Mouse (Mus musculus): Measurements from ENCODE around the gene Hprt.

GRCm38 (mm10) chrX:52949713-52950112, 38.2 kb upstream of the Hprt start:
- TF ChIP-seq GATA1 (IDR thresholded peaks at IDR 0.05; ENCODE audit: low read length), result no peak
- no peak for TF ChIP-seq TAL1 (IDR thresholded peaks at IDR 0.05; ENCODE audit: low read length)

Measured in erythroblast, embryonic 14.5 days (primary cell).